Mouse (Mus musculus): ENCODE data around the gene Tmem175. TPM values are rescaled to one million over a fixed set of nuclear protein-coding genes. Genes with fewer than 3 reads are reported as not detected.

Gene Tmem175
- polyA plus RNA-seq, 1 experiment from 2014 or later, result 20.0 TPM

- WGBS, result 93% methylated on average over 15 of the region's 15 CpGs
- Histone ChIP-seq H3K9ac (no peak overlapping the region), H3K36me3 (ENCODE audit: poor library complexity, severe bottlenecking) (peaks cover 63% of the 10 kb centered on the region), H3K4me2 (no peak overlapping the region), H3K9me3 (replicated peaks) (no peaks in the 10 kb centered on the region), H3K4me1 (peaks cover 18% of the 10 kb centered on the region), H3K27ac (no peak overlapping the region), H3K4me3 (no peak overlapping the region), H3K27me3 (no peaks in the 10 kb centered on the region)
- no peak for ATAC-seq
Measured at GRCm38 (mm10) chr5:108655891-108656650, 26.5 kb downstream of the Tmem175 start.

- WGBS, result 81% methylated on average over 5 of the region's 5 CpGs
- H3K36me3 ChIP-seq (ENCODE audit: poor library complexity, severe bottlenecking), result peaks cover 53% of the 10 kb centered on the region
Measured at GRCm38 (mm10) chr5:108657406-108657805, 27.8 kb downstream of the Tmem175 start.

GRCm38 (mm10) chr5:108658611-108659010, 29.0 kb downstream of the Tmem175 start:
- H3K36me3 ChIP-seq (ENCODE audit: poor library complexity, severe bottlenecking), result peaks cover 41% of the 10 kb centered on the region
- no peak overlapping the region; the same call in 1 of the 2 replicates for H3K4me2 ChIP-seq
- H3K27me3 ChIP-seq, result 0 out of 2 replicates have a peak, but pooled peaks cover 3% of the 10 kb centered on the region
- H3K4me3 ChIP-seq, result no peak overlapping the region
- peaks cover 18% of the 10 kb centered on the region for H3K4me1 ChIP-seq
- WGBS, result 82% methylated on average over 1 of the region's 1 CpGs
- H3K9ac ChIP-seq, result 0 out of 2 replicates have a peak overlapping the region, but pooled peaks have one; percentile 5
- H3K9me3 ChIP-seq (replicated peaks), result no peaks in the 10 kb centered on the region
- no peak for ATAC-seq
- H3K27ac ChIP-seq, result no peak overlapping the region

More at GRCm38 (mm10) chr5:108657406-108657805, 27.8 kb downstream of the Tmem175 start:
- Histone ChIP-seq H3K27ac (no peak overlapping the region), H3K4me1 (peaks cover 18% of the 10 kb centered on the region), H3K4me2 (no peak overlapping the region), H3K27me3 (no peaks in the 10 kb centered on the region), H3K9ac (0 out of 2 replicates have a peak overlapping the region, but pooled peaks have one; percentile 5), H3K9me3 (replicated peaks) (no peaks in the 10 kb centered on the region), H3K4me3 (no peak overlapping the region)
- no peak for ATAC-seq

- Histone ChIP-seq H3K4me1 (peaks cover 18% of the 10 kb centered on the region), H3K9ac (peak within 1 kb of the TSS; percentile 81), H3K4me2 (peak within 1 kb of the TSS; percentile 89), H3K4me3 (peak within 1 kb of the TSS; percentile 63), H3K36me3 (ENCODE audit: poor library complexity, severe bottlenecking) (peaks cover 28% of the 10 kb centered on the region), H3K9me3 (replicated peaks) (no peaks in the 10 kb centered on the region), H3K27ac (no peak within 1 kb of the TSS), H3K27me3 (peaks cover 9% of the 10 kb centered on the region; the same call in 1 of the 2 replicates)
- WGBS, result 10% methylated on average over 24 of the region's 24 CpGs
- peak; percentile 25 for ATAC-seq
Measured at GRCm38 (mm10) chr5:108659698-108660631, 30.4 kb downstream of the Tmem175 start, which contains the start of gene Idua. TSS of gene Idua (plus strand) at chr5:108660331.

- H3K36me3 ChIP-seq (ENCODE audit: poor library complexity, severe bottlenecking), result peaks cover 20% of the 10 kb centered on the region
- H3K4me1 ChIP-seq, result peaks cover 18% of the 10 kb centered on the region
- peaks cover 12% of the 10 kb centered on the region; the same call in 1 of the 2 replicates for H3K27me3 ChIP-seq
- H3K4me3 ChIP-seq, result peak overlapping the region; percentile 63
- H3K9me3 ChIP-seq (replicated peaks), result no peaks in the 10 kb centered on the region
- H3K27ac ChIP-seq, result no peak overlapping the region
- 14% methylated on average over 36 of the region's 36 CpGs for WGBS
- peak overlapping the region; percentile 81 for H3K9ac ChIP-seq
- peak overlapping the region; percentile 89 for H3K4me2 ChIP-seq
- peak; percentile 99 for ATAC-seq
Measured at GRCm38 (mm10) chr5:108660632-108661268, 31.2 kb downstream of the Tmem175 start.

GRCm38 (mm10) chr5:108662772-108663171, 33.2 kb downstream of the Tmem175 start:
- H3K27me3 ChIP-seq, result peaks cover 12% of the 10 kb centered on the region; the same call in 1 of the 2 replicates
- H3K4me1 ChIP-seq, result peaks cover 18% of the 10 kb centered on the region
- no peak for ATAC-seq
- H3K27ac ChIP-seq, result no peak overlapping the region
- WGBS, result 87% methylated on average over 4 of the region's 4 CpGs
- no peak overlapping the region for H3K4me2 ChIP-seq
- no peaks in the 10 kb centered on the region for H3K9me3 ChIP-seq (replicated peaks)
- no peak overlapping the region for H3K9ac ChIP-seq
- no peak overlapping the region for H3K4me3 ChIP-seq
- peaks cover 3% of the 10 kb centered on the region for H3K36me3 ChIP-seq (ENCODE audit: poor library complexity, severe bottlenecking)

- no peak overlapping the region for H3K9ac ChIP-seq
- no peak overlapping the region for H3K27ac ChIP-seq
- H3K9me3 ChIP-seq (replicated peaks), result no peaks in the 10 kb centered on the region
- H3K4me3 ChIP-seq, result no peak overlapping the region
- no peak for ATAC-seq
- H3K36me3 ChIP-seq (ENCODE audit: poor library complexity, severe bottlenecking), result no peaks in the 10 kb centered on the region
- no peak overlapping the region for H3K4me2 ChIP-seq
- H3K4me1 ChIP-seq, result peaks cover 17% of the 10 kb centered on the region
- peaks cover 12% of the 10 kb centered on the region; the same call in 1 of the 2 replicates for H3K27me3 ChIP-seq
- 36% methylated on average over 3 of the region's 3 CpGs for WGBS
Measured at GRCm38 (mm10) chr5:108665066-108665465, 35.5 kb downstream of the Tmem175 start.

- Histone ChIP-seq H3K36me3 (ENCODE audit: poor library complexity, severe bottlenecking) (peaks cover 11% of the 10 kb centered on the region), H3K4me2 (no peak overlapping the region), H3K4me1 (peaks cover 17% of the 10 kb centered on the region), H3K9me3 (replicated peaks) (no peaks in the 10 kb centered on the region), H3K27ac (no peak overlapping the region), H3K4me3 (no peak overlapping the region), H3K27me3 (peaks cover 12% of the 10 kb centered on the region; the same call in 1 of the 2 replicates), H3K9ac (no peak overlapping the region)
- no peak for ATAC-seq
- 89% methylated on average over 2 of the region's 2 CpGs for WGBS
Measured at GRCm38 (mm10) chr5:108667370-108667769, 37.8 kb downstream of the Tmem175 start.

GRCm38 (mm10) chr5:108668387-108668932, 38.9 kb downstream of the Tmem175 start:
- no peak for ATAC-seq
- peaks cover 9% of the 10 kb centered on the region; the same call in 1 of the 2 replicates for H3K27me3 ChIP-seq
- 10% methylated on average over 3 of the region's 3 CpGs for WGBS

GRCm38 (mm10) chr5:108668977-108669936, 39.7 kb downstream of the Tmem175 start, which contains the start of gene Dgkq:
TSS of gene Dgkq (minus strand) at chr5:108669672.
- Histone ChIP-seq H3K4me2 (peak within 1 kb of the TSS; percentile 61), H3K27me3 (peaks cover 9% of the 10 kb centered on the region; the same call in 1 of the 2 replicates), H3K27ac (peak within 1 kb of the TSS; percentile 80), H3K4me1 (peaks cover 17% of the 10 kb centered on the region), H3K9me3 (replicated peaks) (no peaks in the 10 kb centered on the region), H3K36me3 (ENCODE audit: poor library complexity, severe bottlenecking) (peaks cover 21% of the 10 kb centered on the region), H3K9ac (peak within 1 kb of the TSS; percentile 69), H3K4me3 (peak within 1 kb of the TSS; percentile 53)
- WGBS, result 6% methylated on average over 43 of the region's 43 CpGs
- peak; percentile 88 for ATAC-seq

More at GRCm38 (mm10) chr5:108668387-108668932, 38.9 kb downstream of the Tmem175 start:
- no peaks in the 10 kb centered on the region for H3K9me3 ChIP-seq (replicated peaks)
- peaks cover 21% of the 10 kb centered on the region for H3K36me3 ChIP-seq (ENCODE audit: poor library complexity, severe bottlenecking)
- H3K4me2 ChIP-seq, result peak overlapping the region; percentile 61
- peaks cover 17% of the 10 kb centered on the region for H3K4me1 ChIP-seq
- H3K4me3 ChIP-seq, result peak overlapping the region; percentile 53
- H3K27ac ChIP-seq, result peak overlapping the region; percentile 80; the same call in 1 of the 2 replicates
- peak overlapping the region; percentile 69 for H3K9ac ChIP-seq
